ENCODE assay signal across 10 mouse cellular contexts in genomic region chr11:103144309-103145285, GRCm38 (mm10). TPM values are rescaled to one million over a fixed set of nuclear protein-coding genes. Genes with fewer than 3 reads are reported as not detected.
A peak's percentile ranks its signal among the peaks of the same experiment; 100 is the strongest.
DNase-seq lines count a peak whose midpoint lies in the region; ATAC-seq and TF ChIP-seq lines count a peak whose summit lies in the region.
"Had no signal": no experiment of that assay in that cellular context is flagged by ENCODE, and none has a peak within 500 bp of the region (broad histone marks: within the 10 kb centered on the region; RNA-seq: fewer than 3 reads in every experiment).

No protein-coding gene starts in this region.

- H3K27ac ChIP-seq in intestine, embryonic 16.5 days (ENCODE audit: low read length): peak overlapping the region; percentile 35
- H3K27ac ChIP-seq in stomach, postnatal 0 days (replicated peaks): peak overlapping the region; percentile 65
- H3K27ac ChIP-seq: midbrain, embryonic 12.5 days had no signal

- TF ChIP-seq CTCF in stomach, postnatal 0 days (IDR thresholded peaks at IDR 0.05; ENCODE audit: low read depth): no peak

- H3K27me3 ChIP-seq in intestine, embryonic 16.5 days (replicated peaks; ENCODE audit: control insufficient read depth, insufficient read depth, low read length): no peaks in the 10 kb centered on the region
- H3K27me3 ChIP-seq in stomach, postnatal 0 days (ENCODE audit: control insufficient read depth, insufficient read depth, low read length): no peaks in the 10 kb centered on the region
- H3K27me3 ChIP-seq: midbrain, embryonic 12.5 days had no signal

- H3K4me3 ChIP-seq in intestine, embryonic 16.5 days (ENCODE audit: low read length): no peak overlapping the region
- H3K4me3 ChIP-seq in stomach, postnatal 0 days (ENCODE audit: low read depth, low read length): no peak overlapping the region
- H3K4me3 ChIP-seq: midbrain, embryonic 12.5 days had no signal

- DNase-seq in heart, adult 18-20 months: peak; percentile 17 to 38
- no peak for DNase-seq in heart, adult 9 months (ENCODE audit: low spot score in 2 of 2)
- peak; percentile 44 for DNase-seq in ovary, postnatal 36 days (ENCODE audit: low spot score)
- DNase-seq in ovary, postnatal 10 days (ENCODE audit: low spot score): no peak
- DNase-seq in stomach, postnatal 0 days (ENCODE audit: low spot score): peak; percentile 48
- no peak for DNase-seq in frontal cortex, adult 2 months (ENCODE audit: extremely low spot score in 1 of 2, low spot score in 1 of 2)
- DNase-seq in lung, postnatal 14 days: no peak
- DNase-seq: right cerebral cortex, postnatal 25 days had no signal

- ATAC-seq in intestine, embryonic 16.5 days: peak; percentile 17
- no peak for ATAC-seq in stomach, postnatal 0 days (ENCODE audit: low FRiP score, low TSS enrichment)

- no peaks in the 10 kb centered on the region for H3K36me3 ChIP-seq in intestine, embryonic 16.5 days (ENCODE audit: control insufficient read depth, insufficient read depth, low read length)
- no peaks in the 10 kb centered on the region for H3K36me3 ChIP-seq in stomach, postnatal 0 days (ENCODE audit: control insufficient read depth, insufficient read depth, low read length)

- H3K4me1 ChIP-seq in intestine, embryonic 16.5 days (ENCODE audit: control insufficient read depth, insufficient read depth, low read length): peaks cover 54% of the 10 kb centered on the region
- peaks cover 17% of the 10 kb centered on the region for H3K4me1 ChIP-seq in stomach, postnatal 0 days (replicated peaks; ENCODE audit: control insufficient read depth, insufficient read depth)

- no peak overlapping the region for H3K4me2 ChIP-seq in intestine, embryonic 16.5 days (ENCODE audit: low read depth, low read length)
- no peak overlapping the region for H3K4me2 ChIP-seq in stomach, postnatal 0 days (replicated peaks; ENCODE audit: low read depth)
- H3K4me2 ChIP-seq: midbrain, embryonic 12.5 days had no signal

- 44% methylated on average over 12 of the region's 12 CpGs for WGBS in intestine, embryonic 16.5 days
- WGBS in stomach, postnatal 0 days: 38% methylated on average over 12 of the region's 12 CpGs

- H3K9ac ChIP-seq in intestine, embryonic 16.5 days (ENCODE audit: low read depth, low read length): 0 out of 2 replicates have a peak overlapping the region, but pooled peaks have one; percentile 6
- H3K9ac ChIP-seq in stomach, postnatal 0 days (ENCODE audit: low read length): 0 out of 2 replicates have a peak overlapping the region, but pooled peaks have one; percentile 5
- H3K9ac ChIP-seq: midbrain, embryonic 12.5 days had no signal

- no peaks in the 10 kb centered on the region for H3K9me3 ChIP-seq in intestine, embryonic 16.5 days (ENCODE audit: control insufficient read depth, low read length)
- no peaks in the 10 kb centered on the region for H3K9me3 ChIP-seq in stomach, postnatal 0 days (ENCODE audit: control insufficient read depth, low read length)
- H3K9me3 ChIP-seq: midbrain, embryonic 12.5 days had no signal

- TF ChIP-seq EP300 in stomach, postnatal 0 days (optimal IDR thresholded peaks at IDR 0.05): no peak

RNA-seq across cellular contexts. Expression of gene Hexim2, which starts 12.4 kb away (rescaled TPM):
- total RNA-seq in heart, adult 18-20 months (2021): 1 to 10 TPM; 1.6 to 1.7 TPM
- 5.8 TPM in 2 replicates for polyA plus RNA-seq in intestine, embryonic 16.5 days (2015; fragmentation: Nextera tagmentation; extraction: Ambion mirVana)
- 3.7 and 4.4 TPM in 2 replicates for polyA plus RNA-seq in stomach, postnatal 0 days (2015; fragmentation: Nextera tagmentation; extraction: Ambion mirVana)
- polyA plus RNA-seq in frontal cortex, adult 2 months (2012; rRNA removed): 11.5 and 14.1 TPM in 2 replicates

RNA-seq across cellular contexts. Expression of gene Fmnl1, which starts 26.3 kb away (rescaled TPM):
- total RNA-seq in heart, adult 18-20 months (2021): 10 to 100 TPM; 18.1 to 20.2 TPM
- polyA plus RNA-seq in intestine, embryonic 16.5 days (2015; fragmentation: Nextera tagmentation; extraction: Ambion mirVana): 2.2 and 2.3 TPM in 2 replicates
- polyA plus RNA-seq in stomach, postnatal 0 days (2015; fragmentation: Nextera tagmentation; extraction: Ambion mirVana): 0.86 and 1.1 TPM in 2 replicates
- polyA plus RNA-seq in frontal cortex, adult 2 months (2012; rRNA removed): 76.2 and 85.2 TPM in 2 replicates

RNA-seq across cellular contexts. Expression of gene Hexim1, which starts 28.6 kb away (rescaled TPM):
- total RNA-seq in heart, adult 18-20 months (2021): 10 to 100 TPM; 20.0 to 21.5 TPM
- 4.2 and 4.6 TPM in 2 replicates for polyA plus RNA-seq in intestine, embryonic 16.5 days (2015; fragmentation: Nextera tagmentation; extraction: Ambion mirVana)
- 3.8 and 4.1 TPM in 2 replicates for polyA plus RNA-seq in stomach, postnatal 0 days (2015; fragmentation: Nextera tagmentation; extraction: Ambion mirVana)
- polyA plus RNA-seq in frontal cortex, adult 2 months (2012; rRNA removed): 25.6 and 25.8 TPM in 2 replicates

RNA-seq across cellular contexts. Expression of gene Acbd4, which starts 43.1 kb away (rescaled TPM):
- 10 to 100 TPM; 28.6 to 41.4 TPM for total RNA-seq in heart, adult 18-20 months (2021)
- 30.4 and 32.5 TPM in 2 replicates for polyA plus RNA-seq in intestine, embryonic 16.5 days (2015; fragmentation: Nextera tagmentation; extraction: Ambion mirVana)
- polyA plus RNA-seq in stomach, postnatal 0 days (2015; fragmentation: Nextera tagmentation; extraction: Ambion mirVana): 28.6 and 36.7 TPM in 2 replicates
- polyA plus RNA-seq in frontal cortex, adult 2 months (2012; rRNA removed): 38.1 and 44.9 TPM in 2 replicates

RNA-seq across cellular contexts. Expression of gene Plcd3, which starts 43.1 kb away (rescaled TPM):
- total RNA-seq in heart, adult 18-20 months (2021): 10 to 100 TPM; 11.0 to 14.5 TPM
- 2.1 and 2.3 TPM in 2 replicates for polyA plus RNA-seq in intestine, embryonic 16.5 days (2015; fragmentation: Nextera tagmentation; extraction: Ambion mirVana)
- polyA plus RNA-seq in stomach, postnatal 0 days (2015; fragmentation: Nextera tagmentation; extraction: Ambion mirVana): 4.2 and 5.0 TPM in 2 replicates
- polyA plus RNA-seq in frontal cortex, adult 2 months (2012; rRNA removed): 12.3 and 13.3 TPM in 2 replicates

Comparison
In these comparisons a context has a peak if more than half of its experiments do, and no peak if none do; other contexts are left out.
1. DNase-seq: peak in heart, adult 18-20 months (2 of 2), ovary, postnatal 36 days (single experiment) and stomach, postnatal 0 days (single experiment); none in heart, adult 9 months (0 of 2), ovary, postnatal 10 days (single experiment), frontal cortex, adult 2 months (0 of 2) and lung, postnatal 14 days (single experiment).
2. RNA of gene Fmnl1, which starts 26.3 kb away (polyA plus RNA-seq): 76.2 to 85.2 TPM in frontal cortex, adult 2 months; 2.2 to 2.3 TPM in intestine, embryonic 16.5 days and 0.86 to 1.1 TPM in stomach, postnatal 0 days; every median in the first group is over 10 times any median in the second.